Mouse (Mus musculus) forebrain, embryonic 16.5 days (tissue): ENCODE data around the gene St14. TPM values are rescaled to one million over a fixed set of nuclear protein-coding genes. Genes with fewer than 3 reads are reported as not detected.
A peak's percentile ranks its signal among the peaks of the same experiment; 100 is the strongest.
"Not testable (repeated sequence)": the region's sequence is repeated elsewhere in the genome, so short reads cannot be mapped to it uniquely, and the experiment has no call there.

Experiments
- ATAC-seq: fragments of 200-750 bp; cut with Nextera tagmentation; 2 replicates; pipeline ENCODE4 v1.8.0; 2017; ENCODE audit warnings: mild to moderate bottlenecking, moderate library complexity
- H3K27ac ChIP-seq: fragments of 300-500 bp; sonication (generic); 2 replicates; pipeline ENCODE4 v1.5.1; 2014; ENCODE audit warnings: low read length, control low read depth
- H3K27me3 ChIP-seq: fragments of 300-500 bp; sonication (generic); replicated peaks from 2 replicates; pipeline ENCODE4 v1.6.1; 2014; ENCODE audit warnings: low read length; ENCODE audit not compliant: control insufficient read depth, insufficient read depth
- H3K36me3 ChIP-seq: fragments of 300-500 bp; sonication (generic); 2 replicates; pipeline ENCODE4 v1.6.1; 2014; ENCODE audit not compliant: control insufficient read depth, insufficient read depth
- H3K4me1 ChIP-seq: fragments of 300-500 bp; sonication (generic); replicated peaks from 2 replicates; pipeline ENCODE4 v1.6.1; 2014; ENCODE audit warnings: low read length; ENCODE audit not compliant: control insufficient read depth, insufficient read depth
- H3K4me2 ChIP-seq: fragments of 300-500 bp; sonication (generic); 2 replicates; pipeline ENCODE4 v1.6.1; 2014; ENCODE audit warnings: mild to moderate bottlenecking, low read length, control low read depth
- H3K4me3 ChIP-seq: fragments of 300-500 bp; sonication (generic); replicated peaks from 2 replicates; pipeline ENCODE4 v1.5.1; 2014; ENCODE audit warnings: mild to moderate bottlenecking, low read length, control low read depth
- H3K9ac ChIP-seq: fragments of 300-500 bp; sonication (generic); replicated peaks from 2 replicates; pipeline ENCODE4 v1.6.1; 2014; ENCODE audit warnings: low read depth, low read length, control low read depth
- H3K9me3 ChIP-seq: fragments of 300-500 bp; sonication (generic); 2 replicates; pipeline ENCODE4 v1.6.1; 2016; ENCODE audit warnings: low read length; ENCODE audit not compliant: control insufficient read depth
- WGBS: fragments of 180-500 bp; shearing (Covaris S2); extraction: QIAGEN DNeasy Blood & Tissue Kit; methylation state at CpG from one replicate; pipeline ENCODE4 v1.1.7; 2014; 5-methylcytosine and 5-hydroxymethylcytosine counted together
- polyA plus RNA-seq: library from polyadenylated mRNA; unstranded; fragments of >200 nt; fragmentation: Nextera tagmentation; extraction: Ambion mirVana; gene quantifications from 2 replicates; pipeline ENCODE4 v1.2.1, GENCODE M21; 2015

Gene St14
- polyA plus RNA-seq, result 0.63 and 0.73 TPM in 2 replicates

- Histone ChIP-seq H3K36me3 (no peaks in the 10 kb centered on the region), H3K27me3 (peaks cover 45% of the 10 kb centered on the region), H3K9ac (peak within 1 kb of the TSS; percentile 42), H3K4me1 (peaks cover 16% of the 10 kb centered on the region), H3K4me2 (peak within 1 kb of the TSS; percentile 86), H3K9me3 (no peaks in the 10 kb centered on the region), H3K4me3 (peak within 1 kb of the TSS; percentile 47), H3K27ac (no peak within 1 kb of the TSS)
- ATAC-seq, result peak; percentile 41
- WGBS, result under 1% methylated on average over 65 of the region's 74 CpGs
Measured at GRCm38 (mm10) chr9:31131205-31131968, at the start of gene St14. St14 (minus strand) TSS chr9:31131853.

DNA sequence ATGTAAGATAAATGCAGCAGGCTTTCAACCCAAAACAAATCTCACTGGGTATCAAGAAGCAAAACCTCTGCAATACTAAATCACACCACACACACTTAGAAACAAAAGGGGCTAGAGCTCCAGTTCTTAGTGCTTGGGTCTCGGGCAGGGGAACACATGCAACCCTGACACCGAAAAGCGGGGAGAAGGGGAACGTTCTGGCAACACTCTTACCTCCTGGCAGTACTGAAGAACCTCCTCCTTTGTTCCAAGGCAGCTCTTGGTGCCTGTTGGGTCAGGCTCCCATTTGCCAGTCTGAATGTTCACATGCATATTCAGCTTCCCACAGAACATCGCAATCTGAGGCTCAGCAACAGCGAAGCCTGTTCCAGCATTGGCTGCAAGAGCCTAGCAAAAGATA is 46.0 kb upstream of the St14 start:
- H3K4me2 ChIP-seq, result no peak overlapping the region
- H3K9me3 ChIP-seq, result no peaks in the 10 kb centered on the region
- no peak overlapping the region for H3K4me3 ChIP-seq
- H3K27me3 ChIP-seq, result no peaks in the 10 kb centered on the region
- peaks cover 33% of the 10 kb centered on the region for H3K4me1 ChIP-seq
- H3K9ac ChIP-seq, result no peak overlapping the region
- no peaks in the 10 kb centered on the region for H3K36me3 ChIP-seq
- peak overlapping the region; percentile 1; the same call in 1 of the 2 replicates for H3K27ac ChIP-seq
- 0 out of 2 replicates have a peak, but pooled peaks have one; percentile 17 for ATAC-seq
- WGBS, result 71% methylated on average over 6 of the region's 6 CpGs

GRCm38 (mm10) chr9:31176379-31177130 is 44.9 kb upstream of the St14 start:
- 37% methylated on average over 8 of the region's 8 CpGs for WGBS

GRCm38 (mm10) chr9:31175978-31176377 is 44.3 kb upstream of the St14 start:
- Histone ChIP-seq H3K4me3 (no peak overlapping the region), H3K27me3 (no peaks in the 10 kb centered on the region), H3K36me3 (no peaks in the 10 kb centered on the region), H3K9ac (no peak overlapping the region), H3K27ac (peak overlapping the region; percentile 24), H3K4me1 (peaks cover 33% of the 10 kb centered on the region), H3K4me2 (no peak overlapping the region), H3K9me3 (no peaks in the 10 kb centered on the region)
- peak; percentile 44 for ATAC-seq
- WGBS, result 43% methylated on average over 3 of the region's 3 CpGs

More at GRCm38 (mm10) chr9:31176379-31177130, 44.9 kb upstream of the St14 start:
- Histone ChIP-seq H3K27me3 (no peaks in the 10 kb centered on the region), H3K9me3 (no peaks in the 10 kb centered on the region), H3K27ac (peak overlapping the region; percentile 24), H3K4me3 (no peak overlapping the region), H3K36me3 (no peaks in the 10 kb centered on the region), H3K4me1 (peaks cover 33% of the 10 kb centered on the region), H3K4me2 (no peak overlapping the region), H3K9ac (no peak overlapping the region)
- ATAC-seq, result peak; percentile 94

DNA sequence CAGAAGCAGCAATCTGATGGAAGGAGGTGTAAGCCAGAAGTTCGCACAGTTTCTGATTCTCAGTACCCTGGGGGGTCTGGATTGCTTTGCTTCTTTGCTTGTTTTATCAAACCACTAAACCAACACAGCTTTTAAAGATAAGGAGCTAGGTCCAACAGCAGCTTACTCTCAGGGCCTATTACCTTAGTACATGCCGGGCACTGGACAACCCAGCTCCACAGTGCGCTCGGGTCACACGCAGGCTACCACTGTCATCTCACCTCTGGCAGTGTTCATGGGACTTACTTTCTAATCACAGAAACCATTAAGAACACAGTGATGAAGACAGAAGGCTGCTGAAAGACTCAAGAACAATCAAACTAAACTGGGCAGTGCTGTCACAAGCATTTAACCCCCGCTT is 43.7 kb upstream of the St14 start:
- H3K27ac ChIP-seq, result no peak overlapping the region
- 85% methylated on average over 6 of the region's 6 CpGs for WGBS
- H3K9ac ChIP-seq, result no peak overlapping the region

DNA sequence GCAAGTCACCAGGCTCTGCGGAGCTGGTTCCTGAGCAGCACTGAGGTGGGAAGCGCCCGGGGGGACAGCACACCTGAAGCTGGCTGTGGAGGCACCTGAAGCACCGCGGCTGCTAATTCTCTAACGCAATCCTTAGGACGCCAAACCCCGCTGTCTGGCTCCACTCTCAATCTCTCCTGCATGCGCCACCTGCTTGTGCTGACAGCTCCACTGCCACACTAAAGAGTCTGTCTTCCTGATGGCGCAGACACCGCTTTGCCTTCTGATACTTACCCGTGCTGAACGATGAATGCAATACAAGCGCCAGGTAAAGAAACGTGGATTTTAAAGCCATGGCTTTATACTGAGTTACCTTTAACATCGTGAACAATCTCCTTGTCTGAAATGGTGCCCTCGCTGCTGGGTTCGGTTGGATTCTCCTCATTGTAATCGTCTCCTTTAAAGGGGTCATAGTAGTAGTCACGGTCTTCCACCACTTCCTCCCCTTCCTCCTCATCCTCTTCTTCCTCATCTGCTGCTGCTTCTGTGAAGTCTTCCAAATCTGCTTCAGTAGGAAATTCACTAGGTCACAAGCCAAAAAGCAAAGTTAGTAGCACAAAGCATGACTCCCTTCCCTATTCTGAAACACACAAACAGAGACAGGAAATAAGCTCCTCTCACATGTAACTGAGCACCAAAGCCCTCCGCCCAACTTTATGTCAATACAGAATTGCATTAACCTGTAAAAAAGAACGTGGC is 36.9 kb upstream of the St14 start:
- WGBS, result 93% methylated on average over 22 of the region's 22 CpGs
- Histone ChIP-seq H3K4me2 (no peak overlapping the region), H3K4me3 (no peak overlapping the region), H3K9ac (no peak overlapping the region), H3K36me3 (peaks cover 13% of the 10 kb centered on the region), H3K9me3 (no peaks in the 10 kb centered on the region), H3K27ac (no peak overlapping the region), H3K27me3 (no peaks in the 10 kb centered on the region), H3K4me1 (no peaks in the 10 kb centered on the region)
- ATAC-seq, result no peak

More for the DNA sequence above, 43.7 kb upstream of the St14 start:
- H3K27me3 ChIP-seq, result no peaks in the 10 kb centered on the region
- no peak overlapping the region for H3K4me3 ChIP-seq
- H3K4me2 ChIP-seq, result no peak overlapping the region
- no peaks in the 10 kb centered on the region for H3K9me3 ChIP-seq
- no peak for ATAC-seq
- no peaks in the 10 kb centered on the region for H3K36me3 ChIP-seq
- H3K4me1 ChIP-seq, result peaks cover 33% of the 10 kb centered on the region

DNA sequence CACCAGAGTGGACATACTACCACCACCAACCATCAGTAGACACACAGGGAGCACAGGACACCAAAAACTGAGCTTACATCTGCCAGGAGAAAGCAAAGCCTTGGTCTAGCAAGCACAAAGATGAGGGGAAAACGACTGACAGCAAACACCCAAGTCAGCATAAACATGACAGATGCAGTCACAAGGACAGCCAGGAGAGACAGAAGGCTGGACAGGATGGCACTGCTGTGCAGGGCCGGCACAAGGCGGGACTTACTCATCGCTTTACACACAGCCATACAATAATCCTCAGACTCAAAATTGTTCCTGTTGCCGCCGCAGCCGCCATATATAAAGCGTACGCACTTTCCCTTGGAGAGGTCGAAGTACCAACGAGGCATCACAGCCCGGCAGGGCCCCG is 35.7 kb upstream of the St14 start:
- WGBS, result 92% methylated on average over 13 of the region's 13 CpGs
- ATAC-seq, result no peak
- peaks cover 13% of the 10 kb centered on the region for H3K36me3 ChIP-seq

DNA sequence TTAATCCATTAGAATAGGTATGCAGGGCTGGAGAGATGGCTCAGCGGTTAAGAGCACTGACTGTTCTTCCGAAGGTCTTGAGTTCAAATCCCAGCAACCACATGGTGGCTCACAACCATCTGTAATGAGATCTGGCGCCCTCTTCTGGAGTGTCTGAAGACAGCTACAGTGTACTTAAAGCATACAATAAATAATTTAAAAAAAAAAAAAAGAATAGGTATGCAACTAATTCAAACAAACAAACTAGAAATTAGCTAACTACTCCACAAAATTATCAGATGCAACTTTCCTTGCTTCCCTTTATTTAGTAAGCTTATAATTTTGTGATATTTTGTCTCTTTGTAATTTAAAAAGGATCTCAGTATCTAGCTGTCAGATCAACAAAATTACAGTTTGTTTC is 33.9 kb upstream of the St14 start:
- not testable (repeated sequence) for ATAC-seq, H3K4me2 ChIP-seq, H3K27me3 ChIP-seq, H3K9ac ChIP-seq, H3K4me3 ChIP-seq, H3K27ac ChIP-seq, H3K4me1 ChIP-seq, H3K9me3 ChIP-seq
- WGBS, result 78% methylated on average over 3 of the region's 3 CpGs
- peaks cover 27% of the 10 kb centered on the region for H3K36me3 ChIP-seq

More for the DNA sequence above, 35.7 kb upstream of the St14 start:
- H3K4me3 ChIP-seq, result no peak overlapping the region
- H3K4me2 ChIP-seq, result no peak overlapping the region
- H3K9ac ChIP-seq, result no peak overlapping the region
- H3K4me1 ChIP-seq, result no peaks in the 10 kb centered on the region
- H3K9me3 ChIP-seq, result no peaks in the 10 kb centered on the region
- H3K27me3 ChIP-seq, result no peaks in the 10 kb centered on the region
- H3K27ac ChIP-seq, result no peak overlapping the region

DNA sequence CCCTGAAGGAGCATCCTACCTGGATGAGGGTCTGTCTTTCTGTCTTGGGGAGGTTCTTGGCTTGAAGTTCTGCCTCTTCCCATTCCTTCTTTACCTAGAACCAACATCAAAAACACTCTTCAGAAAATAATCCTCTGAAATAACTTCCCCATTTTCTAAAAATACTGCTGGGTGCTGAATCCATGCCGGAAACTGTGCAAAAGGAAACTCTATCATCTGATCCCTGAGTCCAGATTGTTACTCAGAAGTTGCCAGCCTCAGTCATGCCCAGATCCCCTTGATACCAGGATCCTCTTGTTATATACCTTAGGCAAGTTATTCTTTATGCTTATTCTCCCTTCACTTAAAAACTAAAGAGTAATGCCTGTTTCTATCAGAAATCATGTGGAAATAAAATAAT is 31.7 kb upstream of the St14 start:
- H3K4me2 ChIP-seq, result no peak overlapping the region

More for the DNA sequence above, 31.7 kb upstream of the St14 start:
- 97% methylated on average over 1 of the region's 1 CpGs for WGBS
- Histone ChIP-seq H3K9ac (no peak overlapping the region), H3K4me3 (no peak overlapping the region), H3K27ac (no peak overlapping the region), H3K9me3 (no peaks in the 10 kb centered on the region), H3K36me3 (peaks cover 26% of the 10 kb centered on the region), H3K27me3 (no peaks in the 10 kb centered on the region), H3K4me1 (no peaks in the 10 kb centered on the region)
- no peak for ATAC-seq
